Mouse (Mus musculus): ENCODE results near the gene Steap4.
"Not testable (repeated sequence)": the region's sequence is repeated elsewhere in the genome, so short reads cannot be mapped to it uniquely, and the experiment has no call there.

Gene Steap4

DNA sequence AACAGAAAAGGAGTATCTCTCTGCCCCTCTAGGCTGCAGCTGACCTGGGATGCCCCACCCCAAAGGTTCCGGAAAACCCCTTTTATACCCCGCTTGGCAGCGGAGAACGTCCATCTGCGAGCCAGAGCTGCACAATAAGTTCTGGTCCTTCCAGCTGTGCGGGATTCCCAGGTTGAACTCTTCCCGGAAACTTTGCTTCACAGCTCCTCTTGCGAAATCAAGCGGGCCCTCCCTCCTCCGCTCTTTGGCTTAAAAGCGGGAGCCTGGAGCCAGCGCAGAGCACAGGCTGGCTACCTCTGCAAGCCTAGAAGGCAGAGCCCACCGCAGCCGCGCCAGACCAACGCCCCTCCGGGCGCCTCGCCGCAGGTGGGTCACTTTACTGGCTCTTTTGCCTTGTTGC lies at the start of gene Steap4:
TSS of gene Steap4 (plus strand) at position 282 of the 400 bp plus-strand sequence.
- peak; percentile 21 for DNase-seq

DNA sequence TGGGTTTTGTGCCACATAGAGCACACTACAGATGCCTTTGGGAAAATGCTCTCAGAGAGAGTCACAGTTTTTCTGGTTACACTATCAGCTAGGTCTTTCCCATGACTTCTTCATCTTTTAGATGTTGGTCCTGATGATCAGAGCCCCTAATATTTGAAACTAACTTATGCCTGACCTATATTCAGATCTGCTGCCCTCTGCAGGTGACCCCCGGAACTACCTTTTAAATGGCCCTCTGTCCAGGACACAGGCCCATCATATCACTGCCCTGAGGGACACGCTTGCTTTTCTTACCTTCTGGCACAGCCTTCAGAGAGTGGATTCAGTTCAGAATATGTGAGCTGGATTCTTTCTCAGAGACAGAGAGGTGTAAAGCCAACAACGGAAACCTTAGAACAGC lies 48.3 kb upstream of the Steap4 start:
- DNase-seq: no peak

- DNase-seq: no peak
These were observed 42.6 kb upstream of the Steap4 start for GRCm38 (mm10) chr5:7917501-7918295.

GRCm38 (mm10) chr5:7918296-7918579 lies 42.0 kb upstream of the Steap4 start:
- no peak for DNase-seq

GRCm38 (mm10) chr5:7919681-7920080 lies 40.6 kb upstream of the Steap4 start:
- DNase-seq: no peak

- no peak for DNase-seq
These were observed 37.5 kb upstream of the Steap4 start for GRCm38 (mm10) chr5:7922751-7923150.

GRCm38 (mm10) chr5:7923666-7924065 lies 36.6 kb upstream of the Steap4 start:
- no peak for DNase-seq

DNA sequence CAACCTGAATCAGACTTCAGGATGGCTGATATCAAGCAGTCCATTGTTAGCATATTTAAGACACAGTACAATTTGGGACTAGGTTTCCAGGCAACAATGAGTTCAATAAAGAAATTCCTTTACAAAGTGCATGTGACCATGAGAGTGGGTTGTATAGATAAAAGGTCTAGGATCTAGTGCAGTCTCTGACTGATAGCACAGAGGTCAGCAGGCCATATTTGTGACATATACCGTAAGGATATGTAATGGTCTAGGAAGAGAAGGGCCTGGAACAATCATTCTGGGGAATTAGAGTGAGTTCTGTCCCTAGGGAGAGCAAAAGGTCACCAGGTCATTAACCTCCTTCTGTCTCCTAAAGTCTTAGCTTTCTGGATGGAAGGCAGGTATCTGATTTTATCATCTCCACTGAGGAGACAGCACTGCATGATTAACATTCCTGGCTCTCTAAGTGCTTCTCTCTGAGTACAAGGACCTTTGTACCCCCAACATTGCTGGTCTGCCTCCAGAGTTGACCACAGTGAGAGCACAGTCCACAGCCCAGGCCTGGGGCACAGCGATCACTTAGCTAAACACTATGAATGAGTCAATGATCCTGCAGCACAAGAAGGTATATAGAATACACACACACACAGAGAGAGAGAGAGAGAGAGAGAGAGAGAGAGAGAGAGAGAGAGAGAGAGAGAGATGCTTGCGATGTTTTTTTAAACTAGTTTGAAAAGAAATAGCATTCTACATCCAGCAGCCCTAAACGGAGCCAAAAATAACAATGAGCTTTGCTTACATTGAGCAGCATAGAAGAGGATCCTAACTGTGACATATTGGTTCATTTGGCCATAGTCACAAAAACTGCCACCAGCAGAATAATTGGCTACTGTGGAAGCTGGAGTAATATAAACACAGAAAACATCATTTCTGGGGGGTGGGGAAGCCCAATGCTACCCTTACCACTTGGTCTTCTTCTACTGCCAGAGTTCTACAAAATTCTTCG lies 27.7 kb upstream of the Steap4 start:
- peak; percentile 25 for DNase-seq

GRCm38 (mm10) chr5:7933495-7933894 lies 26.8 kb upstream of the Steap4 start:
- DNase-seq: not testable (repeated sequence)

- no peak for DNase-seq
These were observed 26.2 kb upstream of the Steap4 start for GRCm38 (mm10) chr5:7933933-7934675.

DNA sequence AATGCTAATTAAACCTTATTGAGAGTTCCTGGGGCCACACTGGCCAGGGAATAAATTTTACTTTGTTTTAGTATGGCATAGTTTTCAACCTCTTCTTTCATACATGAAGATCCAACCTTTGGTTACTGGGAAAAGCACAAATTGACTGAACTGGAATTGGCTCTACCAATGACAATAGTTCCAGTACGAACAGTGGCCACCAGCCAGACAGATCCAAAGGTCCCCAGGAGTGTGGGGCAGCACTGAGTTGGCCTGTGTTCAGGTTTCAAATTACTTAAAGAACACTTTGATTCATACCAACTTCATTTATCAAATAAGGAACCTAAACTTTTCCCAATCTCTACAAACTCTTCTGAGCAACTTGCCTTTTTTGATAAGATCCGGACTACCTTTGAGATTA lies 5.4 kb upstream of the Steap4 start:
- no peak for DNase-seq

- DNase-seq: no peak
These were observed 4.8 kb upstream of the Steap4 start for GRCm38 (mm10) chr5:7955371-7955966.

DNA sequence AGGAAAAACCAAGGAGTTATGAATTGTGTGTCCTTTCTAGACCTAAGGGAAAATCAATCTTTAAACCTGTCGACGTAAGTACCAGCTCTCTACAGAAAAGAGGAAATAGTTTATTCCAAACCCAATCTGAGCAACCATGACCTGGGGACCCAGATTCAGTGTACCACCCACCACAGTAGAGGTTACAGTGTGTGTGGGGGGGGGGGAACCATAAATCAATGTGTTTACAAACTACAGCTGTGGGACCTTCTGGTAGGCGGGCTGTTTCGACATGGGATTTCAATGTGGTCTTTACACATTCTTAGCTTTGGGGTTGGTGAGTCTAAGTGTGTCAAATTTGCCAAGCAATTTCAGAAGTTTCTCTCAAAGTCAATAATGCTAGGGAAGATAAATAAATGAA lies 2.2 kb upstream of the Steap4 start:
- DNase-seq: no peak

GRCm38 (mm10) chr5:7959286-7959685 lies 971 bp upstream of the Steap4 start:
- no peak for DNase-seq

- no peak for DNase-seq
These were observed 856 bp downstream of the Steap4 start for GRCm38 (mm10) chr5:7961113-7961512.

DNA sequence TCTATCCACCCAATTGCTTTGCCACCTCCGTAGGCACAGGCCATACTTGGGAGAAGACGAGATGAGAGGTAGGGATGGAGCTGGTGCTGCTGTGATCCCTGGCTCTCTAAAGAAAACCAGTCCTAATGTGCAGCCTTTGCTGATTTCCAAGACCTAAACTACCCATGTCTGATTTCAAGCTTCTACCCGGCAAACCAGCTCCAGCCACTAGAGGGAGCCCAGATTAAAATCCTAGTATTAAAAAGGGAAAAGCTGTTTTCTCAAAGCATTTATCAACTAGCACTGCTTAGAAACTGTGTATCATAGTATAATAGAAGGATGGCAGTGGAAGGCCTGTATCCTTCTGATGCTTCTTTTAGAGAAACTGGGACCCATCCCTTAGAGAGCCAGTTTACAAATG lies 5.0 kb downstream of the Steap4 start:
- peak; percentile 54 for DNase-seq

DNA sequence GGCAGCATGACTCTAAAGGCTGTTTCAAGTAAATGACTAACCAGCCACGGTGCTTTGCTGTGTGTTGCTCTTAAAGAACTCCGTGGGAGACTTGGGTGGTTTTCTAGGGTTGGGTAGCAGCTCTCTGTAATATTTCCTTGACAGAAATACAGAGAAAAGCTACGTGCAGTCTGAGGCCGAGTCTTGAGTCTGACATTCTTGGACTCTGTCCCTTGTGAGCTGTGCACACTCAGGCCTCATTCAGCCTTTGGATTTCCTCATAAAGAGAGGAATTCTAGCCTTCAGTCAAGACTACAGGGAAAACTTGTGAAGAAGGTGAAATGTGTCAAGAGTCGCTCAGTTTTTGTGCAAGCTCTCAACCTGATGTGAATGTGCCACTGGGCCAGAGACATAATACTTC lies 7.9 kb downstream of the Steap4 start:
- DNase-seq: no peak

DNA sequence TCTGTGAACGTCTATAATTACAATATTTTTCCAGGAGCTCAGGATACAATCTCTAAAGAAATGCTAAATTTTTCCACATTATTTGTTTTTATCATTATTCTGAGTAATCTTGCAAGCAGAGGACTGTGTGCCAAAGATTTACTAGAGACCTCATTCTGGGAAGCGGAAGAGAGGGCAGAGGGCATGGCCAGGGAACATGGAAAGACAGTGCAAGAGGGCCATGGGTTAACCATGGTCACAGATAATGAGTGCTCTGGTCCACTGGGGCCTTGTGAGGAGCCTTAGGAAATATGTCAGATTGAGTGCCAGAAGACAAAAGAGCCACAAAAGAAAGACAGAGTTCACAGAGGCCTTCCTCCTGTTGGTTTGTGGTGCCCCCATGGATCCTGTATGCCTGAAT lies 12.0 kb downstream of the Steap4 start:
- no peak for DNase-seq

DNA sequence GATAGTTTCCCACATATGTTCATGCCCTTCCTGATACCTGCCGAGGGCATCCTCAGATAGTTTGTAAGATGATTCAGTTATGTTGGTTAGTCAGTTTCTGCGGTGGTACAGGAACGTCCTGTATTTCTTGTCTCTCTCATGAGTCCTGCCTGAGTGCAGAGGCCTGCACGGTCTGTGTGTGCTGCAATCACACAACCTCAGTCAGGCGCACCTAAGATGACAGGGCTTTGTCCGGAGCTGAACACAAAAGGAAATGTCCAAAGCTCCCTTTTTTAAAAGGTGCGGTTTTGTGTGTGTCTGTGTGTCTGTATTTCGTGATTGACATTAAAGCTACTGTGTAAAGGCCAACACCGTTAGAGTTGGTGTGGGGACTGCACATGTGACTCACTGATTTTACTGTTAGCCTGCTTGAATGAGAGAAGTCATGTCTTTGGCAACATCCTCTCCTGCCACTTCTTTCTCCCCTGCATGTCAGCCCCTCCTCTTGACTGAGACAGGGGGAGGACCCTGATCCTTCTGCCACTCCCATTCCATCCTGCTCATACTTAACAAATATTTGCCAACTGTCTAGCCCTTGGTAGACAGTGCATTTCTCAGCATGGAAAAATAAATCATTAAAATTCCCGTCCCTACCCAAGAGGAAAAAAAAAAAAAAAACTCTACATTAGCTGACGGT lies 14.4 kb downstream of the Steap4 start:
- DNase-seq: no peak

GRCm38 (mm10) chr5:7980586-7980985 lies 20.3 kb downstream of the Steap4 start:
- DNase-seq: no peak

GRCm38 (mm10) chr5:7987962-7988361 lies 27.7 kb downstream of the Steap4 start:
- DNase-seq: no peak

- no peak for DNase-seq
These were observed 28.2 kb downstream of the Steap4 start for GRCm38 (mm10) chr5:7988415-7988814.
